ENCODE assay signal across 11 mouse cellular contexts in genomic region chr17:8652681-8653262, GRCm38 (mm10).
DNase-seq lines count a peak whose midpoint lies in the region; ATAC-seq and TF ChIP-seq lines count a peak whose summit lies in the region.
"Had no signal": no experiment of that assay in that cellular context is flagged by ENCODE, and none has a peak within 500 bp of the region (broad histone marks: within the 10 kb centered on the region; RNA-seq: fewer than 3 reads in every experiment).

No protein-coding gene starts in this region.

- no peak for TF ChIP-seq POLR2A in brain, embryonic 14.5 days (IDR thresholded peaks at IDR 0.05; ENCODE audit: borderline replicate concordance, extremely low read depth, insufficient read depth, insufficient read length, poor library complexity, severe bottlenecking)

- no peak overlapping the region for H3K27ac ChIP-seq in hindbrain, postnatal 0 days
- no peak overlapping the region for H3K27ac ChIP-seq in hindbrain, embryonic 12.5 days
- H3K27ac ChIP-seq in lung, embryonic 15.5 days = 0 out of 2 replicates have a peak overlapping the region, but pooled peaks have one; percentile 21
- no peak overlapping the region for H3K27ac ChIP-seq in midbrain, embryonic 14.5 days (replicated peaks; ENCODE audit: low read depth, low read length)
- H3K27ac ChIP-seq: hindbrain, embryonic 15.5 days; limb, embryonic 12.5 days had no signal

- no peaks in the 10 kb centered on the region for H3K9me3 ChIP-seq in hindbrain, postnatal 0 days (ENCODE audit: low read length)
- no peaks in the 10 kb centered on the region for H3K9me3 ChIP-seq in hindbrain, embryonic 12.5 days (replicated peaks)
- no peaks in the 10 kb centered on the region for H3K9me3 ChIP-seq in lung, embryonic 15.5 days
- H3K9me3 ChIP-seq in midbrain, embryonic 14.5 days (ENCODE audit: control insufficient read depth, low read length) = no peaks in the 10 kb centered on the region
- H3K9me3 ChIP-seq: hindbrain, embryonic 15.5 days; limb, embryonic 12.5 days had no signal

- H3K4me2 ChIP-seq in hindbrain, postnatal 0 days (ENCODE audit: low read depth, low read length) = no peak overlapping the region
- no peak overlapping the region for H3K4me2 ChIP-seq in hindbrain, embryonic 12.5 days (replicated peaks)
- no peak overlapping the region for H3K4me2 ChIP-seq in lung, embryonic 15.5 days
- H3K4me2 ChIP-seq in midbrain, embryonic 14.5 days (ENCODE audit: low read length) = no peak overlapping the region
- H3K4me2 ChIP-seq: hindbrain, embryonic 15.5 days; limb, embryonic 12.5 days had no signal

- no peak overlapping the region for H3K9ac ChIP-seq in hindbrain, postnatal 0 days (replicated peaks; ENCODE audit: low read length)
- H3K9ac ChIP-seq in hindbrain, embryonic 12.5 days = no peak overlapping the region
- no peak overlapping the region for H3K9ac ChIP-seq in lung, embryonic 15.5 days
- no peak overlapping the region for H3K9ac ChIP-seq in midbrain, embryonic 14.5 days (replicated peaks; ENCODE audit: low read length)
- H3K9ac ChIP-seq: hindbrain, embryonic 15.5 days; limb, embryonic 12.5 days had no signal

- peak; percentile 43 for DNase-seq in hindbrain, postnatal 0 days (ENCODE audit: low spot score)
- DNase-seq in brain, embryonic 14.5 days (ENCODE audit: low read depth) = peak; percentile 12
- DNase-seq in gastrocnemius, postnatal 36 days = peak; percentile 61 to 68
- DNase-seq in midbrain, embryonic 14.5 days = no peak
- no peak for DNase-seq in right cerebral cortex, postnatal 25 days

- no peaks in the 10 kb centered on the region for H3K27me3 ChIP-seq in hindbrain, postnatal 0 days (ENCODE audit: insufficient read depth, low read length)
- no peaks in the 10 kb centered on the region for H3K27me3 ChIP-seq in hindbrain, embryonic 12.5 days
- H3K27me3 ChIP-seq in lung, embryonic 15.5 days = no peaks in the 10 kb centered on the region
- no peaks in the 10 kb centered on the region for H3K27me3 ChIP-seq in midbrain, embryonic 14.5 days (ENCODE audit: control insufficient read depth, insufficient read depth, low read length)
- H3K27me3 ChIP-seq: hindbrain, embryonic 15.5 days; limb, embryonic 12.5 days had no signal

- no peak for TF ChIP-seq CTCF in hindbrain, postnatal 0 days (IDR thresholded peaks at IDR 0.05; ENCODE audit: low read depth)
- TF ChIP-seq CTCF in brain, embryonic 14.5 days (IDR thresholded peaks at IDR 0.05; ENCODE audit: borderline replicate concordance, extremely low read depth, insufficient read depth, insufficient read length) = no peak

- no peaks in the 10 kb centered on the region; the same call in 1 of the 2 replicates for H3K4me1 ChIP-seq in hindbrain, postnatal 0 days (ENCODE audit: insufficient read depth, low read length)
- H3K4me1 ChIP-seq in hindbrain, embryonic 12.5 days = no peaks in the 10 kb centered on the region
- H3K4me1 ChIP-seq in lung, embryonic 15.5 days = no peaks in the 10 kb centered on the region
- peaks cover 1% of the 10 kb centered on the region for H3K4me1 ChIP-seq in midbrain, embryonic 14.5 days (ENCODE audit: control insufficient read depth, insufficient read depth, low read length)
- H3K4me1 ChIP-seq: limb, embryonic 12.5 days had no signal

- H3K4me3 ChIP-seq in hindbrain, postnatal 0 days (ENCODE audit: low read length) = no peak overlapping the region
- H3K4me3 ChIP-seq in hindbrain, embryonic 12.5 days = no peak overlapping the region
- H3K4me3 ChIP-seq in lung, embryonic 15.5 days = no peak overlapping the region
- H3K4me3 ChIP-seq in midbrain, embryonic 14.5 days (replicated peaks; ENCODE audit: low read depth, low read length) = no peak overlapping the region
- H3K4me3 ChIP-seq: hindbrain, embryonic 15.5 days; limb, embryonic 12.5 days; myocyte had no signal

- WGBS in hindbrain, postnatal 0 days = 63% methylated on average over 3 of the region's 3 CpGs
- 87% methylated on average over 3 of the region's 3 CpGs for WGBS in hindbrain, embryonic 12.5 days
- 60% methylated on average over 3 of the region's 3 CpGs for WGBS in lung, embryonic 15.5 days
- WGBS in midbrain, embryonic 14.5 days = 90% methylated on average over 3 of the region's 3 CpGs

- intact Hi-C loops in gastrocnemius, postnatal 36 days (cut with DNase I) = no loop called here

- no peaks in the 10 kb centered on the region for H3K36me3 ChIP-seq in hindbrain, postnatal 0 days (ENCODE audit: insufficient read depth, low read length)
- H3K36me3 ChIP-seq in hindbrain, embryonic 12.5 days = no peaks in the 10 kb centered on the region
- H3K36me3 ChIP-seq in lung, embryonic 15.5 days = no peaks in the 10 kb centered on the region
- no peaks in the 10 kb centered on the region for H3K36me3 ChIP-seq in midbrain, embryonic 14.5 days (ENCODE audit: control insufficient read depth, insufficient read depth, low read length)
- H3K36me3 ChIP-seq: hindbrain, embryonic 15.5 days; limb, embryonic 12.5 days had no signal

- ATAC-seq in hindbrain, postnatal 0 days = no peak
- no peak for ATAC-seq in hindbrain, embryonic 12.5 days (ENCODE audit: low FRiP score)
- peak; percentile 64; the same call in 1 of the 2 replicates for ATAC-seq in lung, embryonic 15.5 days (ENCODE audit: borderline replicate concordance, extremely low read depth, low FRiP score, low TSS enrichment)
- ATAC-seq in erythroid progenitor cell, adult 5-6 weeks (replicated peaks; ENCODE audit: low FRiP score, poor library complexity, severe bottlenecking) = no peak
- ATAC-seq in midbrain, embryonic 14.5 days (ENCODE audit: low FRiP score, low TSS enrichment) = no peak

Comparison
In these comparisons a context has a peak if more than half of its experiments do, and no peak if none do; other contexts are left out.
1. DNase-seq: peak in hindbrain, postnatal 0 days (single experiment), brain, embryonic 14.5 days (single experiment) and gastrocnemius, postnatal 36 days (2 of 2); none in midbrain, embryonic 14.5 days (single experiment) and right cerebral cortex, postnatal 25 days (single experiment).